Mouse (Mus musculus) testis, adult 2 months (tissue): Measurements from ENCODE around the gene Fosl2.

Source experiments
- CTCF ChIP-seq: fragments of 200-500 bp; IDR thresholded peaks from 2 replicates; pipeline ENCODE4 v1.5.1; 2012; ENCODE audit warnings: low read depth, mild to moderate bottlenecking, inconsistent platforms, low read length, moderate library complexity; ENCODE audit not compliant: control insufficient read depth, insufficient read depth, insufficient replicate concordance
- POLR2A ChIP-seq: fragments of 200-500 bp; IDR thresholded peaks from 2 replicates; pipeline ENCODE4 v1.6.1; 2012; ENCODE audit warnings: low read depth, mild to moderate bottlenecking, inconsistent platforms, low read length, moderate library complexity; ENCODE audit not compliant: control insufficient read depth

DNA sequence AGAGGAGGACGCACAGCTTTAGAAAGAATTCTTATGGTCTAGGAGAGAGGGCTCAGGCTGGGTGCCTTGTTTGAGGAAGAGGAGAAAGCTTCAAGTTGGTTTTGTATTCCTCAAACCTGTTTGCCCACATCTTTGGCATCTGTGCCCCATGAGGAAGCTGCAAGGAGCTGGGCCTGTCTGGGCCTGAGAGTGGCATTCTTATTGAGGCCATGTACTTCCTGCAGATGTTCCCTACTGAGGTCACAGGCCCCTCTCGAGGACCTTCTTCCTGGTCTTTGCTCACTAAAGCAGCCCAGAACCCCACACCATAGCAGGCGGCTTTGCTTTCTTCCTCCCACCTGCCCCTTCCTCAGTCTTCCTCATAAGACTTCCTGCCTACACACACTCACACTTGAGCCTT, 63.5 kb downstream of the Fosl2 start:
- TF ChIP-seq CTCF (no peak), POLR2A (no peak)
